Mouse (Mus musculus) kidney, adult 2 months (tissue): ENCODE measurements around the gene Siglec1. TPM values are rescaled to one million over a fixed set of nuclear protein-coding genes. Genes with fewer than 3 reads are reported as not detected.
A peak's percentile ranks its signal among the peaks of the same experiment; 100 is the strongest.

Experiments
- DNase-seq: peaks from one replicate; pipeline ENCODE4 v3.0.0; 2021
- H3K27ac ChIP-seq: fragments of 200-500 bp; 2 replicates; pipeline ENCODE4 v1.5.1; 2012; ENCODE audit warnings: low read depth, low read length, control low read depth, inconsistent platforms; ENCODE audit not compliant: insufficient read depth
- H3K27me3 ChIP-seq: fragments of 200-500 bp; replicated peaks from 2 replicates; pipeline ENCODE4 v1.6.1; 2012; ENCODE audit warnings: mild to moderate bottlenecking, moderate library complexity, low read length, inconsistent platforms; ENCODE audit not compliant: control insufficient read depth, insufficient read depth
- H3K36me3 ChIP-seq: fragments of 200-500 bp; 2 replicates; pipeline ENCODE4 v1.6.1; 2012; ENCODE audit warnings: mild to moderate bottlenecking, moderate library complexity, low read length, inconsistent platforms; ENCODE audit not compliant: control insufficient read depth, insufficient read depth
- H3K4me1 ChIP-seq: fragments of 200-500 bp; 2 replicates; pipeline ENCODE4 v1.6.1; 2011; ENCODE audit warnings: low read length; ENCODE audit not compliant: control insufficient read depth, insufficient read depth
- H3K4me3 ChIP-seq: fragments of 200-500 bp; 2 replicates; pipeline ENCODE4 v1.5.1; 2011; ENCODE audit warnings: mild to moderate bottlenecking, low read depth, low read length, control low read depth; ENCODE audit not compliant: insufficient read depth
- CTCF ChIP-seq: fragments of 200-500 bp; conservative IDR thresholded peaks from 2 replicates; pipeline ENCODE4 v1.5.1; 2011; ENCODE audit warnings: low read depth, mild to moderate bottlenecking, control low read depth, low read length, moderate library complexity, mixed read lengths; ENCODE audit not compliant: insufficient read depth, insufficient read length
- POLR2A ChIP-seq: fragments of 200-500 bp; IDR thresholded peaks from one replicate; pipeline ENCODE4 v1.6.1; 2011; ENCODE audit warnings: low read depth, low read length, control low read depth
- WGBS: fragments of 180-500 bp; shearing (Covaris S2); methylation state at CpG from one replicate; pipeline ENCODE4 v1.1.7; 2018; 5-methylcytosine and 5-hydroxymethylcytosine counted together
- polyA plus RNA-seq: library from polyadenylated mRNA; depleted of rRNA; stranded (reverse); fragments of >200 nt; gene quantifications from 2 replicates; pipeline ENCODE4 v1.2.3, GENCODE M21; 2012

Siglec1 gene
- polyA plus RNA-seq, 1 experiment = 7.5 TPM

DNA sequence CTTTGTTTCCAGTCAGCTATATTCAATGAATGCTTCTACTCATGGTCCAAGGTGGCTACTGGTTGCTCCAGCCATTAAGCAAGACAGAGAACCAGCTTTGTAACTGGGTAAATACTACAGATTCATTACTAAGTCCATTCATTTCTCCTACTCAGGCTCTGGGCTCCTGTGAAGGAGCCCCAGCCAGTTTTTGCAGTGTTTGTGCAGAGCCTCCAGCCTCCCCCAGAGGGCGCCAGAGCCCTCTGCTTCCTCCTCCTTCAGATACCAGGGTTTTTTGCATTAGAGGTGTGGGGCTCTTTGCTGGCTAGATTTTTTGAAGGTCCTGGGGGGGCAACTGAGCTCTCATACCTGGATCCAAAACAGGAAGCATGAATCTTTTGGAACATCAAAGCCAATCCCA, 8.3 kb upstream of the Siglec1 start:
- no peaks in the 10 kb centered on the region for H3K27me3 ChIP-seq
- peaks cover 4% of the 10 kb centered on the region; the same call in 1 of the 2 replicates for H3K4me1 ChIP-seq
- peak; percentile 84 for DNase-seq
- 0% methylated on average over 1 of the region's 1 CpGs for WGBS
- no peaks in the 10 kb centered on the region for H3K36me3 ChIP-seq
- no peak overlapping the region for H3K4me3 ChIP-seq
- H3K27ac ChIP-seq = no peak overlapping the region
- TF ChIP-seq POLR2A = no peak
- peak; percentile 85 for TF ChIP-seq CTCF

DNA sequence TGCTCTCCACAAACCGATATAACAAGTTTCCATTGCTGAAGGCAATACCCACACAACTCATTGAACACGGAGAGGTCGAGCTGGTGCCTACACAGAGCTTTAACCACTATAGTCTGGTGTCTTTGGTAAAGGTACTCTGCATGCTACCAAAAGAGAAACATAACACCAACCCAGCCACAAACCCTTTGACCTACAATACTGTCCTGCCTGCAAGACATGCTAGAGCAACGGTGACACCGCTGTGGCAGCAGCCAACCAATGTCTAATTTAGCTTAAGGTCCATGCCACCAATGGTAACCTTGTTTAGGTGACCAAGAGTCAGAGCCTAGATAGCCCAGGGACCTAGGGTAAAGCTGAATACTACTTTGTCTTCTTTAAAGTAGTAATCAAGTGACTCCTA, 7.0 kb upstream of the Siglec1 start:
- peaks cover 4% of the 10 kb centered on the region; the same call in 1 of the 2 replicates for H3K4me1 ChIP-seq
- no peak overlapping the region for H3K4me3 ChIP-seq
- H3K36me3 ChIP-seq = no peaks in the 10 kb centered on the region
- no peak for DNase-seq
- H3K27me3 ChIP-seq = no peaks in the 10 kb centered on the region
- WGBS = 83% methylated on average over 5 of the region's 5 CpGs
- TF ChIP-seq CTCF = no peak
- no peak for TF ChIP-seq POLR2A
- H3K27ac ChIP-seq = no peak overlapping the region

DNA sequence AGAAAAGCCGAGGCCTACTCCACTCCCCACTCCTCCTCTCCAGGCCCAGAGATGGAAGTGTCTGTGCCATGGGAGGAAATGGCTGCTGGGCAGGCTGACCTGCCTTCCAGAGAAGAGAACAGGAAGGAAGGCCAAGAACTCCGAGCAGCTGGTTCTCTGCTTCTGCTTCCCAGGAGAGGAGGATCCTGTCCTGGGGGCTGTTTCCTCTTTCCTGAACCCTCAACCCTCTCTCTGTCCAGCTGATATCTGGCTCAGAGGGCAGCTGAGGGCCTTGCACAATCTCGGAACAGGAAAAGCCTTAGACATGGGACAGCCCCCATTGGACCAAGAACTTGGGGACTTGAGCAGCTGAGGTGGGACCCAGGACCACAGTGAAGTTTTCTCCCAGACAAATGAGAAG, 4.3 kb upstream of the Siglec1 start:
- H3K27ac ChIP-seq = no peak overlapping the region
- no peaks in the 10 kb centered on the region for H3K27me3 ChIP-seq
- DNase-seq = peak; percentile 45
- no peak overlapping the region for H3K4me3 ChIP-seq
- no peaks in the 10 kb centered on the region for H3K4me1 ChIP-seq
- no peaks in the 10 kb centered on the region for H3K36me3 ChIP-seq
- TF ChIP-seq CTCF (no peak), POLR2A (no peak)
- 67% methylated on average over 3 of the region's 3 CpGs for WGBS

DNA sequence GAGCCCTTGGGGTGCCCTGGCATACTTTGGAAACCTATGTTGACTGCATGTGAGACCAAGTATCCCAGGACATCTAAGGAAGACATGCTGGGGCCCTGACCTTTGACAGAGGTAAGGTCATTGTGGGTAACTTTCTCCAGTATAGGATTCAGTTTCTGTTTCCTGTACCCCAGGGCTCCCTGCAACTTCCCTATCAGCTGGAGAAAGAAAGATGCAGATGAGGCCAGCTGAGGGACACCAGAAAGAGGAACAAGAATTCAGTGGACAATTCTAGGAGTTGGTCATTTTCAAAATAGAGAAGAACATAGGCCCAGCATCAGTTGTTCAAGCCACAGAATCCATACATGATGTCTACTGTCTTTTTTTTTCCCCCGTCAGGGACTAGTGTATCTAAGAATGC, 3.1 kb upstream of the Siglec1 start:
- Histone ChIP-seq H3K36me3 (no peaks in the 10 kb centered on the region), H3K4me3 (no peak overlapping the region), H3K27me3 (no peaks in the 10 kb centered on the region), H3K27ac (no peak overlapping the region), H3K4me1 (no peaks in the 10 kb centered on the region)
- TF ChIP-seq POLR2A = no peak
- TF ChIP-seq CTCF = no peak
- 94% methylated on average over 1 of the region's 1 CpGs for WGBS
- DNase-seq = peak; percentile 8

DNA sequence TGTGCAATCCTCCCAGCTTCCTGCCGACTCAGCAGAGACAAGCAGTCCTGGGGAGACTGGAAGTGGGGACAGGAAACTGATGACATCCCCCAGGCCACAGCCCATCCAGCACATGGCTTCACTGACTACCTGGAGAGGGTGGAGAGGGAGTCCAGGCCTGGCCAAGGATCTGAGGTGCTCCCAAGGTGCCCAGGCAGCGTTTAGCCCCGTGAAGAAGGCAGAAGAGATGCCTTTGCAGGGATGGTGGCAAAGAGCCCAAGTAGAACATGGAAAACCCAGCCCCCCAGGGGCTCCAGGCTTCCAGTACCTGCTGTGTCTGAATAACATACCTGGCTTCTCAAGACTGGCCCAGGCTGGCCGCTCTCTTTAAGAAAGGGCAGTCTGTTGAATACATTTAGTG, 2.0 kb upstream of the Siglec1 start:
- TF ChIP-seq POLR2A (no peak), CTCF (no peak)
- 83% methylated on average over 4 of the region's 4 CpGs for WGBS
- H3K27ac ChIP-seq = no peak overlapping the region

DNA sequence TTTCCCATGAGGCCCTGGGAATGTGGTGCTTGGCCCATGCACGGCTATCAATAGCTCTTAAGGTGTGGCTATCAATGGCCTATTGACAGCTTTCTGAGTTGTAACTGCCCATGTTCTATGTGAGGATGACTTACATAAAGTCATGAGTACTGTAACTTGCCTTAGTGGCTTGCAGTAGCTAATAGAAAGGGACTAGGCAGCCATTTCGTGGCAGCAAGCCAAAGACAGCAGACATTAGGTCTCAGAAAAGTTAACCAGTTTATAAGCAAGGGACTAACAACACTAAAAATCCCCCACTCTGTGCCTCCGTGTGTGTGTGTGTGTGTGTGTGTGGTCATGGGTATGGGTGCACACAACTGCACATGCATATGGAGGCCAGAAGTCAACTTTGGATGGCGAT, 2.4 kb downstream of the Siglec1 start:
- Histone ChIP-seq H3K4me1 (no peaks in the 10 kb centered on the region), H3K27ac (no peak overlapping the region), H3K4me3 (no peak overlapping the region), H3K36me3 (no peaks in the 10 kb centered on the region), H3K27me3 (no peaks in the 10 kb centered on the region)
- no peak for DNase-seq
- 81% methylated on average over 4 of the region's 4 CpGs for WGBS
- no peak for TF ChIP-seq CTCF
- no peak for TF ChIP-seq POLR2A

More for the DNA sequence above, 2.0 kb upstream of the Siglec1 start:
- Histone ChIP-seq H3K27me3 (no peaks in the 10 kb centered on the region), H3K4me3 (no peak overlapping the region), H3K36me3 (no peaks in the 10 kb centered on the region), H3K4me1 (no peaks in the 10 kb centered on the region)
- no peak for DNase-seq

DNA sequence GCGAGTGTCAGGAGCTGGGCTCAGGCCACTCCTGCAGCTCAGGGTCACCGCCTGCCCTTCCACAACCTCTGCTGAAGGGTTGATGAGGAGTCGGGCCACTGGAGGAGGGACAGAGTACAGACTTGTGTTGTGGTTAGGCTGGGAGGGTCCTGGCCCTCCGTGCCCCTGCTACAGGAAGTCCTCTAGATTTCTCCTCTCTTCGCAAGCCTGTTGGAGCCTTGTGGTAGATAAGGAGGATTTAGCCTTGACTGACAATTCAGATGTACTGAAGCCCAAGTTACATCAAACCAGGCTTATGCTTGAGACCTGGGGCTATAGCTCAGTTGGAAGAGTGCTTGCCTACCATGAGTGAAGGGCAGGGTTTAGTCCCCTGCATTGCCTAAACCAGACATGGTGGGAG, 6.1 kb downstream of the Siglec1 start:
- Histone ChIP-seq H3K36me3 (no peaks in the 10 kb centered on the region), H3K4me1 (no peaks in the 10 kb centered on the region), H3K27ac (no peak overlapping the region), H3K27me3 (no peaks in the 10 kb centered on the region), H3K4me3 (no peak overlapping the region)
- WGBS = 76% methylated on average over 5 of the region's 5 CpGs
- no peak for DNase-seq
- TF ChIP-seq POLR2A = no peak
- no peak for TF ChIP-seq CTCF

DNA sequence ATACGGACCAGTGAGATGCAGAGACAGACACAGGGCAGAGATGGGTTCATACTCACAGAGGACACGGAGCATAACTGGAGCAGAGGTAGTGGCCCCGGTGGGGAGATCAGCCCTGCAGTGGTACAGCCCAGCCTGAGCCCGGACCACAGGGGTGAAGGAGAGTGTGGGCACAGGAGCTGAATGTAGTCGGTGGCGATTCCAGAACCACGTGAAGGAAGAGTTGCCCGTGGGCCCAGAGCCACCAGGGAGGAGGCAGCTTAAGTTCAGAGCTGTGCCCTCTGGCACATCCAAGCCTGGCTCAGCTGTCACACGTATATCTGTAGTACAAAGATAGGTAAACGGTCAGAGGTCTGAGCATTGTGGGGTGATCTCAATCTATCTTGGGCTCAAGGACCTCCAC, 14.0 kb downstream of the Siglec1 start:
- H3K36me3 ChIP-seq = no peaks in the 10 kb centered on the region
- WGBS = 87% methylated on average over 10 of the region's 10 CpGs
- H3K4me1 ChIP-seq = no peaks in the 10 kb centered on the region
- TF ChIP-seq CTCF = no peak
- TF ChIP-seq POLR2A = no peak
- no peak for DNase-seq
- H3K27me3 ChIP-seq = no peaks in the 10 kb centered on the region
- H3K27ac ChIP-seq = no peak overlapping the region
- no peak overlapping the region for H3K4me3 ChIP-seq
